Mouse (Mus musculus) thymus, adult 2 months (tissue): Measurements from ENCODE around the gene Papss1. TPM values are rescaled to one million over a fixed set of nuclear protein-coding genes. Genes with fewer than 3 reads are reported as not detected.
"Not testable (repeated sequence)": the region's sequence is repeated elsewhere in the genome, so short reads cannot be mapped to it uniquely, and the experiment has no call there.

Experiments
- DNase-seq: peaks from one replicate; pipeline ENCODE4 v3.0.0; 2021
- H3K27ac ChIP-seq: fragments of 200-500 bp; 2 replicates; pipeline ENCODE4 v1.5.1; 2012; ENCODE audit warnings: low read length, control low read depth; ENCODE audit not compliant: control insufficient read depth, insufficient read depth
- H3K27me3 ChIP-seq: fragments of 200-500 bp; 2 replicates; pipeline ENCODE4 v1.6.1; 2012; ENCODE audit warnings: mild to moderate bottlenecking, low read length, moderate library complexity, mixed read lengths; ENCODE audit not compliant: control insufficient read depth, insufficient read depth
- H3K36me3 ChIP-seq: fragments of 200-500 bp; 2 replicates; pipeline ENCODE4 v1.6.1; 2012; ENCODE audit warnings: mild to moderate bottlenecking, low read length, moderate library complexity; ENCODE audit not compliant: control insufficient read depth, insufficient read depth
- H3K4me1 ChIP-seq: fragments of 200-500 bp; replicated peaks from 2 replicates; pipeline ENCODE4 v1.6.1; 2012; ENCODE audit warnings: low read length; ENCODE audit not compliant: control insufficient read depth, insufficient read depth
- H3K4me3 ChIP-seq: fragments of 200-500 bp; 2 replicates; pipeline ENCODE4 v1.5.1; 2012; ENCODE audit warnings: mild to moderate bottlenecking, low read length, control low read depth, moderate library complexity; ENCODE audit not compliant: control insufficient read depth, insufficient read depth
- CTCF ChIP-seq: fragments of 200-500 bp; IDR thresholded peaks from 2 replicates; pipeline ENCODE4 v1.5.1; 2012; ENCODE audit warnings: mild to moderate bottlenecking, control low read depth, low read length, moderate library complexity, borderline replicate concordance; ENCODE audit not compliant: control insufficient read depth, poor library complexity, insufficient read depth; ENCODE audit errors: extremely low read depth
- POLR2A ChIP-seq: fragments of 200-500 bp; IDR thresholded peaks from 2 replicates; pipeline ENCODE4 v1.6.1; 2012; ENCODE audit warnings: mild to moderate bottlenecking, low read length, control low read depth, moderate library complexity; ENCODE audit not compliant: control insufficient read depth, poor library complexity, insufficient read depth; ENCODE audit errors: extremely low read depth
- WGBS: fragments of 180-500 bp; shearing (Covaris S2); methylation state at CpG from one replicate; pipeline ENCODE4 v1.1.7; 2018; 5-methylcytosine and 5-hydroxymethylcytosine counted together
- polyA plus RNA-seq: library from polyadenylated mRNA; depleted of rRNA; stranded (reverse); fragments of >200 nt; gene quantifications from 2 replicates; pipeline ENCODE4 v1.2.3, GENCODE M21; 2012

Gene Papss1
- polyA plus RNA-seq, 1 experiment = 29.6 TPM

DNA sequence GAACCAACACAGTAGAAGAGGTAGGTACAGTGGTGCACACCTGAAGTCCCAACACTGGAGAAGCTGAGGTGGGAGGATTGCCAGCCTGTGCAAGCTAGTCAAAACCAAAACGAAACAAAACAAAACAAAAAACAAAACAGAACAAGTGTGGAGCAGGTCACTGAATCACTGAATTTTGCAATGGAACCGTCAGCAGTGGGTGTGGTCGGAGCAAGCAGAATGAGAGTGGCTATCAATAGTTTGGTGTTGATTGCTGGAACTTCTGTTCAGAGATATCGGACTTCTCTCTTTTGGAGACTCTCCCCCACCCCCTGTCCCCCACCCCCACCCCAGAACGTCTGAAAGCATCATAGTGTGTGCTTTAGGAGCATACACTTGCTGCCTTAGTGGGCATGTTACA, 40.4 kb upstream of the Papss1 start:
- no peak for DNase-seq
- H3K27ac ChIP-seq = no peak overlapping the region
- WGBS = 75% methylated on average over 5 of the region's 5 CpGs
- H3K4me1 ChIP-seq = no peaks in the 10 kb centered on the region
- TF ChIP-seq POLR2A = no peak
- no peak for TF ChIP-seq CTCF
- H3K36me3 ChIP-seq = no peaks in the 10 kb centered on the region
- no peaks in the 10 kb centered on the region for H3K27me3 ChIP-seq
- H3K4me3 ChIP-seq = no peak overlapping the region

DNA sequence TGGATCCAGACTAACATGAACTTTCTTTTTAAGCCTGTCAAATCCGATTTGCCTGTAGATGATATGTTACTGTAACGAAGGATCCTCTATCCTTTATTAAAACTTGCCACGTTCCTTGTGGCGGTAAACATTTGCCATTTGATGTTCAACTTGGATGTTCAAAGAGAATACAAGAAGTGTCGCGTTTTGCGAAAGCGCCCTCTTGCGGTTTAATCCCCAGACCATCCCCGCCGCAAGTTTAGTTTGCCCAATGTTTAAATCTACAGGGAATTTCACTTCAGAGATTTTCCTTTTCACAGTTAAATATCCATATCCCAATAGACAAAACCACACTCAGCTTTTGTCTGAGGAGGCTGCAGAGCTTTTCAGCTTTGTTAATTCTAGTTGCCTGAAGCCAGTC, 39.8 kb upstream of the Papss1 start:
- H3K27me3 ChIP-seq = no peaks in the 10 kb centered on the region
- TF ChIP-seq POLR2A (no peak), CTCF (no peak)
- no peaks in the 10 kb centered on the region for H3K4me1 ChIP-seq
- peak; percentile 32 for DNase-seq
- H3K4me3 ChIP-seq = no peak overlapping the region
- H3K36me3 ChIP-seq = no peaks in the 10 kb centered on the region
- 20% methylated on average over 11 of the region's 11 CpGs for WGBS
- no peak overlapping the region for H3K27ac ChIP-seq

DNA sequence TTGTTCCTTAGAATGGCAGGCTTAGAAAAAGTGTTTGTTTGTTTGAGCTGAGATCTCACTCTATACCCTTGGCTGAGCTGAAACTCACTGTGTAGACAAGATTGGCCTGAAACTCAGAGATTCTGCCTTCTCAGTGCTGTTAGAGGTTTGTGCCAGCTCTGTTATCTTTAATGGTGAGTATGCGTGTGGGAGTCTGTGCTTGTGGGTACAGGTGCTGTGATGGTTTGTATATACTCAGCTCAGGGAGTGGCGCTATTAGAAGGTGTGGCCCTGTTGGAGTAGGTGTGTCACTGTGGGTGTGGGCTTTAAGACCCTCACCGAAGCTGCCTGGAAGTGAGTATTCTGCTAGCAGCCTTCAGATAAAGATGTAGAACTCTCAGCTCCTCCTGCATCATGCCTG, 39.3 kb upstream of the Papss1 start:
- Histone ChIP-seq H3K4me1 (no peaks in the 10 kb centered on the region), H3K27ac (no peak overlapping the region), H3K36me3 (no peaks in the 10 kb centered on the region), H3K27me3 (no peaks in the 10 kb centered on the region), H3K4me3 (no peak overlapping the region)
- TF ChIP-seq CTCF (no peak), POLR2A (no peak)
- no peak for DNase-seq
- 91% methylated on average over 3 of the region's 3 CpGs for WGBS

DNA sequence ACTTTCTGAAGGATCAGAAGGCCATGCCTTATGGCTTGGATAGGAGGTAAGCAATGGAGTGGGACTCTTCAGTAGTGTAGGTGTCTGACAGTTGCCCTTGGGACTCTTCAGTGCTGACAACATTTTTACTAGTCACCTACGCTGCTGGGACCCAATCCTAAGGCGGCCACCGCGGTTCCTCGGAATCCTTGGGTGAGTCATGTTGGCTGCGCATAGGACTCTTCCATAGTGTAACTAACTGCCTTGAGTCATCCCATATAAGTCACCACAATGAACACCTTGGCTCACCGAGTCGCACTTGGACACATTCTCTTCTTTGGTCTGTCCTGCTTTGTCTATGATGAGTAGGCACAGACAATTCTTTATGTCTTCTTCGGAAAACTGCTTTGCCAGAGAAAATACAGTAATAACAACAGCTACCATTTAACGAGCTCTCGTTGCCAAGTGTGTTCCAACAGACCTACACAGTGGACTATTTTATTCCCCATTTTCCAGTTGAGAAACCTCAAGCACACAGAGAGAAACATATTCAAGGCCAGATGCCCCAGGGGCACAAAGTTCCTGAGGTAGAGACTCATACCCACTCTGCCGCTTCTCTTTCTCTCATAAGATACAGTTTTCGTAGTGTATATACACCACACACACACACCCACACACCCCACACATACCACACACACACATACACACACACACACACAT, 23.2 kb upstream of the Papss1 start:
- Histone ChIP-seq H3K4me3 (no peak overlapping the region), H3K4me1 (no peaks in the 10 kb centered on the region), H3K36me3 (no peaks in the 10 kb centered on the region), H3K27ac (no peak overlapping the region), H3K27me3 (no peaks in the 10 kb centered on the region)
- no peak for TF ChIP-seq POLR2A
- TF ChIP-seq CTCF = no peak
- WGBS = 98% methylated on average over 13 of the region's 13 CpGs
- no peak for DNase-seq

DNA sequence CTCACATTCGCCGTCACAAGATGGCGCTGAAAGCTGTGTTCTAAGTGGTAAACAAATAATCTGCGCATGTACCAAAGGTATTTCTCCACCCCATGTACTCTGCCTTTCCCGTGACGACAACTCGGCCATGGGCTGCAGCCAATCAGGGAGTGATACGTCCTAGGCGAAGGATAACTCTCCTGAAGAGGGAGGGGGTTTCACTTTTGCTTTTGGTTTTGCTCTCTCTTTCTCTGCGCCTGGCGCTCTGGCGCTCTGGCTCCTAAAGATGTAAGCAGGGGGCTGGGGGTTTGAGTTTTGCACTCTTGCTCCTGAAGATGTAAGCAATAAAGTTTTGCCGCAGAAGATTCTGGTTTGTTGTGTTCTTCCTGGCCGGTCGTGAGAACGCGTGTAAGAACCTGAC, 17.0 kb upstream of the Papss1 start:
- not testable (repeated sequence) for H3K4me1 ChIP-seq, H3K27me3 ChIP-seq, H3K4me3 ChIP-seq, H3K36me3 ChIP-seq, DNase-seq, H3K27ac ChIP-seq
- 98% methylated on average over 17 of the region's 17 CpGs for WGBS

DNA sequence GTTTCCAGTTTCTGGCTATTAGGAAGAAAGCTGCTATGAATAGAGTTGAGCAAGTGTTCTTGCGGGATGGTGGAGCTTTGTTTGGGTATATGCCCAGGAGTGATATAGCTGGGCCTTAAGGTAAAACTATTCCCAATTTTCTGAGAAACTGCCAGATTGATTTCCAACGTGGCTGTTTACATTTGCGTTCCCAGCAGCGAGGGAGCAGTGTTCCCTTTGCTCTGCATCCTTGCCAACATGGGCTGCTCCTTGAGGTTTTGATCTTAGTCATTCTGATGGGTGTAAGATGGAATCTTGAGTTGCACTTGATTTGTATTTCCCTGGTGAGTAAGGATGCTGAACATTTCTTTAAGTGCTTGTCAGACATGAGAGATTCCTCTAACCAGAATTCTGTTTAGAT, 14.5 kb upstream of the Papss1 start:
- Histone ChIP-seq H3K4me3 (no peak overlapping the region), H3K36me3 (no peaks in the 10 kb centered on the region), H3K27me3 (no peaks in the 10 kb centered on the region), H3K4me1 (no peaks in the 10 kb centered on the region), H3K27ac (no peak overlapping the region)
- no peak for DNase-seq
- 89% methylated on average over 4 of the region's 4 CpGs for WGBS
- no peak for TF ChIP-seq POLR2A
- TF ChIP-seq CTCF = no peak

DNA sequence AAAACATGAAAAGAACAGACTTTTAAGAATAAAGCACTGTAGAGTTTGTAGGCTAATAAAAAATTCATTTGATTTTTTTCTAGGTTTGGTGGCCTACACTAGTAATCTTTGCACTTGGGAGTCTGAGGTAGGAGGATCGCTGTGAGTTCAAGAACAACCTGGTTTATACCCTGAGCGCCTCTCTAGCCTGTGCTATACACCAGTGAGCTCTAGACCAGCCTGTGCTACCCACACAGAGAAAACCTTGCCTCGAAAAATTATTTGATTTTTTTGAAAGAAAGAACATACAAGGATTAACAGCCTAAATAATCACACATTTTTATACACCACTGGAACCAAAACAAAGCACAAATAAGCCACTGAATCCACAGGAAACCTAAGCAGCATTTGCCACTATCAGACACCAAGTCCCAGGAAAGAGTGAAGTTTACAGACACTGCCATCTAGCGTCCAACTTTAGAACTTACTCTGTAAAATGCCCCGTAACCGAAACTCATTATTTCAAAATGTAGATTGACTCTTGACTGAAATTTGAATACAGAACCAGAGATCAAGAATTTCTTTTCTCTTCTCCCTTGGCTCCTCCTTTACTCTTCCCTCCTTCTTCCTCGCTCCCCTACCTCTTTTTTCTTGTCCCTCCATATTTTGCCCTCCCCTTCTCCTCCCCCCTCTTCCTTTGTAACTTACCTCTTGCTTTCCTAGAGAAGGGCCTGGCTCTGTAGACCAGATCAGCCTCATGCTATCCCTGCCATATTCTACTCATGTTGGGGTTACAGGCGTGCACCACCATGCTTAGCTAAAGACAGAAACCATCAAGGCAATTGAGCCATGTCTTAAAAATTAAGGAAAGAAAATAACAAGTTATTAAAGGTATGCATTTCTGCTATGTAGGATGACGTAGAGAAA, 12.0 kb upstream of the Papss1 start:
- no peak for TF ChIP-seq CTCF
- no peak for TF ChIP-seq POLR2A
- Histone ChIP-seq H3K27ac (no peak overlapping the region), H3K27me3 (no peaks in the 10 kb centered on the region), H3K4me1 (no peaks in the 10 kb centered on the region), H3K4me3 (no peak overlapping the region), H3K36me3 (no peaks in the 10 kb centered on the region)
- WGBS = 46% methylated on average over 9 of the region's 9 CpGs
- DNase-seq = peak; percentile 31
